Mouse (Mus musculus): ENCODE data around the gene Fat3. TPM values are rescaled to one million over a fixed set of nuclear protein-coding genes. Genes with fewer than 3 reads are reported as not detected.

Fat3 gene
- total RNA-seq, 1 experiment from 2014 or later = not detected

- no peak for ATAC-seq (replicated peaks; ENCODE audit: low read depth, poor library complexity, severe bottlenecking)
Measured at GRCm38 (mm10) chr9:16270056-16270767, 230.9 kb downstream of the Fat3 start.

GRCm38 (mm10) chr9:16265519-16265918, 235.6 kb downstream of the Fat3 start:
- ATAC-seq (replicated peaks; ENCODE audit: low read depth, poor library complexity, severe bottlenecking) = no peak

GRCm38 (mm10) chr9:16257241-16257840, 243.7 kb downstream of the Fat3 start:
- no peak for ATAC-seq (replicated peaks; ENCODE audit: low read depth, poor library complexity, severe bottlenecking)

GRCm38 (mm10) chr9:16256577-16257207, 244.4 kb downstream of the Fat3 start:
- ATAC-seq (replicated peaks; ENCODE audit: low read depth, poor library complexity, severe bottlenecking) = no peak

- ATAC-seq (replicated peaks; ENCODE audit: low read depth, poor library complexity, severe bottlenecking) = no peak
Measured at GRCm38 (mm10) chr9:16246741-16247140, 254.3 kb downstream of the Fat3 start.

- ATAC-seq (replicated peaks; ENCODE audit: low read depth, poor library complexity, severe bottlenecking) = no peak
Measured at GRCm38 (mm10) chr9:16231575-16231974, 269.5 kb downstream of the Fat3 start.

GRCm38 (mm10) chr9:16228919-16229318, 272.2 kb downstream of the Fat3 start:
- no peak for ATAC-seq (replicated peaks; ENCODE audit: low read depth, poor library complexity, severe bottlenecking)

GRCm38 (mm10) chr9:16227398-16227797, 273.7 kb downstream of the Fat3 start:
- ATAC-seq (replicated peaks; ENCODE audit: low read depth, poor library complexity, severe bottlenecking) = peak; percentile 66; the same call in 1 of the 2 replicates

GRCm38 (mm10) chr9:16226545-16226944, 274.5 kb downstream of the Fat3 start:
- ATAC-seq (replicated peaks; ENCODE audit: low read depth, poor library complexity, severe bottlenecking) = no peak

- ATAC-seq (replicated peaks; ENCODE audit: low read depth, poor library complexity, severe bottlenecking) = no peak
Measured at GRCm38 (mm10) chr9:16221885-16222284, 279.2 kb downstream of the Fat3 start.

GRCm38 (mm10) chr9:16216235-16216634, 284.9 kb downstream of the Fat3 start:
- ATAC-seq (replicated peaks; ENCODE audit: low read depth, poor library complexity, severe bottlenecking) = peak; percentile 58

- ATAC-seq (replicated peaks; ENCODE audit: low read depth, poor library complexity, severe bottlenecking) = peak; percentile 88
Measured at GRCm38 (mm10) chr9:16214731-16215681, 286.1 kb downstream of the Fat3 start.

- ATAC-seq (replicated peaks; ENCODE audit: low read depth, poor library complexity, severe bottlenecking) = no peak
Measured at GRCm38 (mm10) chr9:16213324-16213723, 287.8 kb downstream of the Fat3 start.

- ATAC-seq (replicated peaks; ENCODE audit: low read depth, poor library complexity, severe bottlenecking) = no peak
Measured at GRCm38 (mm10) chr9:16212628-16213027, 288.5 kb downstream of the Fat3 start.

- no peak for ATAC-seq (replicated peaks; ENCODE audit: low read depth, poor library complexity, severe bottlenecking)
Measured at GRCm38 (mm10) chr9:16212163-16212562, 288.9 kb downstream of the Fat3 start.

- no peak for ATAC-seq (replicated peaks; ENCODE audit: low read depth, poor library complexity, severe bottlenecking)
Measured at GRCm38 (mm10) chr9:16211468-16211867, 289.6 kb downstream of the Fat3 start.

- ATAC-seq (replicated peaks; ENCODE audit: low read depth, poor library complexity, severe bottlenecking) = no peak
Measured at GRCm38 (mm10) chr9:16202296-16202695, 298.8 kb downstream of the Fat3 start.

GRCm38 (mm10) chr9:16200948-16201347, 300.1 kb downstream of the Fat3 start:
- ATAC-seq (replicated peaks; ENCODE audit: low read depth, poor library complexity, severe bottlenecking) = no peak

GRCm38 (mm10) chr9:16186461-16186860, 314.6 kb downstream of the Fat3 start:
- no peak for ATAC-seq (replicated peaks; ENCODE audit: low read depth, poor library complexity, severe bottlenecking)

- no peak for ATAC-seq (replicated peaks; ENCODE audit: low read depth, poor library complexity, severe bottlenecking)
Measured at GRCm38 (mm10) chr9:16169238-16169637, 331.8 kb downstream of the Fat3 start.

All from common myeloid progenitor, adult 5-6 weeks (primary cell).